Mouse (Mus musculus) MN1 (cell line): ENCODE measurements at regions not wholly inside any gene's neighbourhood (a gene's known extent, or its start where the extent isn't known, plus 50 kb on each side); places are given as distances from the start of the nearest gene placed in this dataset.

Source experiments
- DNase-seq: peaks from one replicate; pipeline ENCODE4 v3.0.0-alpha.2; 2016; ENCODE audit warnings: low spot score

GRCm38 (mm10) chr14:105950924-105951323, 54.3 kb upstream of the Spry2 start:
- DNase-seq, result no peak

GRCm38 (mm10) chr14:105955082-105955481, 58.5 kb upstream of the Spry2 start:
- no peak for DNase-seq

GRCm38 (mm10) chr14:105956796-105957195, 60.2 kb upstream of the Spry2 start:
- no peak for DNase-seq

GRCm38 (mm10) chr14:105958005-105958404, 61.4 kb upstream of the Spry2 start:
- DNase-seq, result no peak

GRCm38 (mm10) chr14:105979544-105980323, 83.1 kb upstream of the Spry2 start:
- DNase-seq, result peak; percentile 25

- DNase-seq, result no peak
These were observed 83.7 kb upstream of the Spry2 start for GRCm38 (mm10) chr14:105980324-105980680.

GRCm38 (mm10) chr14:105987341-105987882, 90.8 kb upstream of the Spry2 start:
- DNase-seq, result no peak

GRCm38 (mm10) chr14:105988738-105989137, 92.1 kb upstream of the Spry2 start:
- no peak for DNase-seq

- no peak for DNase-seq
These were observed 96.5 kb upstream of the Spry2 start for GRCm38 (mm10) chr14:105993124-105993523.

GRCm38 (mm10) chr14:105999801-106000200, 103.2 kb upstream of the Spry2 start:
- DNase-seq, result peak; percentile 48

GRCm38 (mm10) chr14:106007769-106008168, 98.2 kb upstream of the Trim52 start:
- DNase-seq, result no peak

GRCm38 (mm10) chr14:106008951-106009350, 97.0 kb upstream of the Trim52 start:
- DNase-seq, result no peak

GRCm38 (mm10) chr14:106010961-106011360, 95.0 kb upstream of the Trim52 start:
- peak; percentile 34 for DNase-seq

- DNase-seq, result peak; percentile 56
These were observed 94.0 kb upstream of the Trim52 start for GRCm38 (mm10) chr14:106011991-106012427.

- DNase-seq, result no peak
These were observed 83.2 kb upstream of the Trim52 start for GRCm38 (mm10) chr14:106022806-106023205.

GRCm38 (mm10) chr14:106026815-106027214, 79.2 kb upstream of the Trim52 start:
- DNase-seq, result no peak

GRCm38 (mm10) chr14:106027686-106028085, 78.3 kb upstream of the Trim52 start:
- DNase-seq, result no peak

- no peak for DNase-seq
These were observed 74.9 kb upstream of the Trim52 start for GRCm38 (mm10) chr14:106031094-106031493.

GRCm38 (mm10) chr14:106033793-106034192, 72.2 kb upstream of the Trim52 start:
- DNase-seq, result no peak

GRCm38 (mm10) chr14:106034933-106035665, 70.9 kb upstream of the Trim52 start:
- no peak for DNase-seq

GRCm38 (mm10) chr14:106044274-106044673, 61.7 kb upstream of the Trim52 start:
- DNase-seq, result no peak

GRCm38 (mm10) chr14:106050231-106050630, 55.8 kb upstream of the Trim52 start:
- no peak for DNase-seq
